Mouse (Mus musculus) ES-Bruce4 (cell line): ENCODE measurements at regions not wholly inside any gene's neighbourhood (a gene's known extent, or its start where the extent isn't known, plus 50 kb on each side); places are given as distances from the start of the nearest gene placed in this dataset.

ENCODE experiments used
- H3K27ac ChIP-seq: 2 replicates; pipeline ENCODE4 v1.5.1; 2012; ENCODE audit warnings: low read length, inconsistent platforms; ENCODE audit not compliant: insufficient read depth
- H3K27me3 ChIP-seq: 2 replicates; pipeline ENCODE4 v1.6.1; 2012; ENCODE audit warnings: mild to moderate bottlenecking, low read length, inconsistent platforms; ENCODE audit not compliant: control insufficient read depth, poor library complexity, insufficient read depth, severe bottlenecking
- H3K36me3 ChIP-seq: 2 replicates; pipeline ENCODE4 v1.6.1; 2012; ENCODE audit warnings: inconsistent platforms, mild to moderate bottlenecking, low read length, moderate library complexity; ENCODE audit not compliant: control insufficient read depth, poor library complexity, insufficient read depth, severe bottlenecking
- H3K4me1 ChIP-seq: one replicate; pipeline ENCODE4 v1.8.1; 2011; ENCODE audit warnings: low read length; ENCODE audit not compliant: control insufficient read depth, insufficient read depth
- H3K4me3 ChIP-seq: 2 replicates; pipeline ENCODE4 v1.5.1; 2011; ENCODE audit warnings: low read depth, mild to moderate bottlenecking, low read length
- H3K9ac ChIP-seq: 2 replicates; pipeline ENCODE4 v1.6.1; 2012; ENCODE audit warnings: low read depth, mild to moderate bottlenecking, inconsistent platforms; ENCODE audit not compliant: poor library complexity, severe bottlenecking
- H3K9me3 ChIP-seq: replicated peaks from 2 replicates; pipeline ENCODE4 v1.6.1; 2012; ENCODE audit warnings: mild to moderate bottlenecking, low read length, inconsistent platforms; ENCODE audit not compliant: control insufficient read depth, poor library complexity, insufficient read depth, severe bottlenecking
- CTCF ChIP-seq: IDR thresholded peaks from one replicate; pipeline ENCODE4 v1.8.1; 2011; ENCODE audit warnings: low read depth, low read length
- EP300 ChIP-seq: IDR thresholded peaks from 2 replicates; pipeline ENCODE4 v1.6.1; 2011; ENCODE audit warnings: low read depth, low read length; ENCODE audit not compliant: insufficient read depth
- POLR2A ChIP-seq: IDR thresholded peaks from one replicate; pipeline ENCODE4 v1.8.1; 2011; ENCODE audit warnings: low read length; ENCODE audit not compliant: insufficient read depth

DNA sequence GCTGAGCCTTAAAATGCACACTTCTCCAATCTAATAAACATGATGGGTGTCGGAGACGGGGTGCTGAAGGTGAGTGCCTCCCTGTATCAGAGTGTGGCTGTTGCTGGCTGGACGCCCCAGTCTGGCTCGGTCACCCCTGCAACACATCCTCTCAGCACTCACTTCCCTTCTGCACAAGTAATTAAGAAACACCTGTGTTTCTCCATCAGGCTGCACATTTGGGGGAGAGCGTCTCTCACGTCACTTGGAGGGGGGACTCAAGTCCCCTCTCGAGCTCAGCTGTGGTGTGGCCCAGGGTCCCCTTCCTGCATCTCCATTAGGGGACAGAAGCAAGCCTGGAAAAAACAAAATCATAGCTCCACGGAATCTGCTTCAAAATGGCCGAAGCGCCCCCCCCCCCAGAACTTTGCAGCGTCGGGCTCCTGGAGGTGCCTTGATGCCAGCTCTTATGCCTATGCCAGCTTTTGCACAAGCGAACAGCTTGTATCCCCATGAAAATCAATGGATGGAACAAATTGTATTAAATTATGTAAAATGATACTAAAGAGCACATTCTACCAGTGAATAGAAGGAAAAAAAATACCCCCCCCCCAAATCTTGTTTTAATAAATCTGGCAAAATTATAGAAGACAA, 377.4 kb downstream of the Zfp536 start:
- Histone ChIP-seq H3K4me1 (no peaks in the 10 kb centered on the region), H3K9ac (no peak overlapping the region), H3K9me3 (no peaks in the 10 kb centered on the region), H3K4me3 (no peak overlapping the region), H3K36me3 (no peaks in the 10 kb centered on the region), H3K27me3 (no peaks in the 10 kb centered on the region), H3K27ac (no peak overlapping the region)
- TF ChIP-seq POLR2A (no peak), CTCF (no peak), EP300 (no peak)

DNA sequence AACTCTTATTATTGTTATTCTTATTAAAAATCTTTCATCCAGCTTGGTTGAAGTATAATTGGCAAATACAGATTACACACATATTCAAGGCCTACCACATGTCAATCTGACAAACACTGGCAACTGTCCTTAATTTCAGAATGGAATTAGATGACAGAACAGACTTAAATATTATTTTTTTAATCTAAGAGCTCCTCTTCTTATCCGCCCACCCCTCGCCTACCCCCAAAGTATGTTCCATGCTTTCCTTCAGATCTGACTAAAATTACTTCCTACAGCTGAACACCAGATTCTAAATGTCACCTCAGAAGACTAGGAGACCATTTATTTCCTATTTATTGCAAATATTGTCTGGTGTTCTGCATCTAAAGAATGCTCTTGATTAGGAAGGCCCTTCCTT, 370.0 kb downstream of the Zfp536 start:
- H3K9ac ChIP-seq: no peak overlapping the region
- H3K4me3 ChIP-seq: no peak overlapping the region
- no peaks in the 10 kb centered on the region for H3K9me3 ChIP-seq
- no peaks in the 10 kb centered on the region for H3K27me3 ChIP-seq
- no peaks in the 10 kb centered on the region for H3K4me1 ChIP-seq
- no peak overlapping the region for H3K27ac ChIP-seq
- no peaks in the 10 kb centered on the region for H3K36me3 ChIP-seq
- no peak for TF ChIP-seq CTCF
- no peak for TF ChIP-seq POLR2A
- TF ChIP-seq EP300: no peak

DNA sequence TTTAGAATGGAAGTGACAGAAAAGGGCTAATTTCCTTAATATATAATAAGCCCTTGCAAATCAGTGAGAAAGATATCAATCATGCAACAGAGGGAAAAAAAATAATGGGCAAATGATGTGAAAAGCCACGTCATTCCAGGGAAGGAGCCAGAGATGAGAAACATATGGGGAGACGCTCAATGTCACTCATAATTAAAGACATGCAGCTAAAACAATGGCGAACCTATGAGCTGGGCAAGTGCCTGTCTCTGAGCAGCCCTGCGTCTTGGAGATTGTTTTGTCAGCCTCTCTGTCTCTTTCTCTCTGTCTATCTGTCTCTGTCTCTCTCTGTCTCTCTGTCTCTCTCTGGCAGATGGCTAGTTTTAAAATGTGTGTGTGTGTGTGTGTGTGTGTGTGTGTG, 360.1 kb downstream of the Zfp536 start:
- no peak overlapping the region for H3K27ac ChIP-seq
- H3K4me1 ChIP-seq: no peaks in the 10 kb centered on the region
- no peaks in the 10 kb centered on the region for H3K9me3 ChIP-seq
- H3K27me3 ChIP-seq: no peaks in the 10 kb centered on the region
- H3K36me3 ChIP-seq: no peaks in the 10 kb centered on the region
- no peak for TF ChIP-seq POLR2A
- TF ChIP-seq EP300: no peak
- no peak for TF ChIP-seq CTCF
- H3K9ac ChIP-seq: no peak overlapping the region
- H3K4me3 ChIP-seq: no peak overlapping the region

GRCm38 (mm10) chr7:37421704-37422103, 351.7 kb downstream of the Zfp536 start:
- H3K4me1 ChIP-seq: no peaks in the 10 kb centered on the region
- no peaks in the 10 kb centered on the region for H3K36me3 ChIP-seq
- H3K9me3 ChIP-seq: no peaks in the 10 kb centered on the region
- no peak overlapping the region for H3K4me3 ChIP-seq
- H3K27ac ChIP-seq: no peak overlapping the region
- no peak overlapping the region for H3K9ac ChIP-seq
- H3K27me3 ChIP-seq: no peaks in the 10 kb centered on the region
- TF ChIP-seq POLR2A: no peak
- no peak for TF ChIP-seq EP300
- TF ChIP-seq CTCF: no peak
